Mouse (Mus musculus) myocyte (in vitro differentiated cells): ENCODE measurements around the gene Pclo. TPM values are rescaled to one million over a fixed set of nuclear protein-coding genes. Genes with fewer than 3 reads are reported as not detected.
"Not testable (repeated sequence)": the region's sequence is repeated elsewhere in the genome, so short reads cannot be mapped to it uniquely, and the experiment has no call there.

Experiments
- H3K27me3 ChIP-seq: one replicate; pipeline ENCODE4 v1.6.1; 2011; ENCODE audit not compliant: control insufficient read depth, insufficient read depth, insufficient read length
- H3K36me3 ChIP-seq: one replicate; pipeline ENCODE4 v1.6.1; 2011; ENCODE audit not compliant: control insufficient read depth, insufficient read depth
- H3K4me2 ChIP-seq: one replicate; pipeline ENCODE4 v1.6.1; 2011; ENCODE audit warnings: low read depth, control low read depth
- H3K4me3 ChIP-seq: one replicate; pipeline ENCODE4 v1.5.1; 2011; ENCODE audit warnings: mild to moderate bottlenecking, control low read depth, moderate library complexity
- H3K79me2 ChIP-seq: one replicate; pipeline ENCODE4 v1.6.1; 2011; ENCODE audit not compliant: control insufficient read depth, insufficient read depth
- H3ac ChIP-seq: one replicate; pipeline ENCODE4 v1.6.1; 2011; ENCODE audit not compliant: control insufficient read depth, insufficient read length
- CEBPB ChIP-seq: IDR thresholded peaks from 2 replicates; pipeline ENCODE4 v1.6.1; 2011; ENCODE audit warnings: mild to moderate bottlenecking, moderate library complexity; ENCODE audit not compliant: poor library complexity, insufficient read depth, severe bottlenecking
- E2F4 ChIP-seq: IDR thresholded peaks from one replicate; pipeline ENCODE4 v1.6.1; 2011; ENCODE audit warnings: mild to moderate bottlenecking, control low read depth, moderate library complexity; ENCODE audit not compliant: insufficient read depth
- MAX ChIP-seq: IDR thresholded peaks from one replicate; pipeline ENCODE4 v1.6.1; 2011; ENCODE audit warnings: low read depth, mild to moderate bottlenecking, control low read depth
- MYOD1 ChIP-seq, 3 experiments: IDR thresholded peaks; one replicate each; pipeline ENCODE4 v1.6.1; 2011; ENCODE audit warnings: control low read depth in 2 of 3, low read depth in 2 of 3, mild to moderate bottlenecking in 2 of 3, moderate library complexity in 1 of 3; ENCODE audit not compliant: insufficient read length in 2 of 3, control insufficient read depth in 1 of 3
- MYOG ChIP-seq, 3 experiments: IDR thresholded peaks; one replicate each; pipeline ENCODE4 v1.6.1; 2011; ENCODE audit warnings: control low read depth in 2 of 3, low read depth in 2 of 3, mild to moderate bottlenecking in 2 of 3; ENCODE audit not compliant: insufficient read length in 2 of 3, control insufficient read depth in 1 of 3, insufficient read depth in 1 of 3
- POLR2A ChIP-seq: IDR thresholded peaks from one replicate; pipeline ENCODE4 v1.6.1; 2011; ENCODE audit warnings: low read depth, mild to moderate bottlenecking, control low read depth, moderate library complexity; ENCODE audit not compliant: insufficient read length
- POLR2AphosphoS2 ChIP-seq: IDR thresholded peaks from one replicate; pipeline ENCODE4 v1.6.1; 2011; ENCODE audit warnings: low read depth, control low read depth; ENCODE audit not compliant: insufficient read length
- REST ChIP-seq: IDR thresholded peaks from one replicate; pipeline ENCODE4 v1.6.1; 2011; ENCODE audit warnings: mild to moderate bottlenecking, control low read depth, moderate library complexity; ENCODE audit not compliant: insufficient read depth, insufficient read length
- SRF ChIP-seq: IDR thresholded peaks from one replicate; pipeline ENCODE4 v1.6.1; 2011; ENCODE audit warnings: low read depth; ENCODE audit not compliant: control insufficient read depth, insufficient read length
- TCF12 ChIP-seq: IDR thresholded peaks from one replicate; pipeline ENCODE4 v1.6.1; 2011; ENCODE audit warnings: mild to moderate bottlenecking, control low read depth; ENCODE audit not compliant: poor library complexity, insufficient read depth, severe bottlenecking
- TCF3 ChIP-seq: IDR thresholded peaks from one replicate; pipeline ENCODE4 v1.6.1; 2011; ENCODE audit warnings: low read depth, control low read depth; ENCODE audit not compliant: insufficient read length
- USF1 ChIP-seq: IDR thresholded peaks from one replicate; pipeline ENCODE4 v1.6.1; 2011; ENCODE audit warnings: low read depth, mild to moderate bottlenecking, control low read depth, moderate library complexity
- polyA plus RNA-seq: library from polyadenylated mRNA; unstranded; fragments of >200 nt; fragmentation: generic; extraction: Trizol; gene quantifications from one replicate; pipeline ENCODE4 v1.2.1, GENCODE M21; 2012; ENCODE audit warnings: missing spikeins

Pclo gene
- 0.07 TPM for polyA plus RNA-seq

DNA sequence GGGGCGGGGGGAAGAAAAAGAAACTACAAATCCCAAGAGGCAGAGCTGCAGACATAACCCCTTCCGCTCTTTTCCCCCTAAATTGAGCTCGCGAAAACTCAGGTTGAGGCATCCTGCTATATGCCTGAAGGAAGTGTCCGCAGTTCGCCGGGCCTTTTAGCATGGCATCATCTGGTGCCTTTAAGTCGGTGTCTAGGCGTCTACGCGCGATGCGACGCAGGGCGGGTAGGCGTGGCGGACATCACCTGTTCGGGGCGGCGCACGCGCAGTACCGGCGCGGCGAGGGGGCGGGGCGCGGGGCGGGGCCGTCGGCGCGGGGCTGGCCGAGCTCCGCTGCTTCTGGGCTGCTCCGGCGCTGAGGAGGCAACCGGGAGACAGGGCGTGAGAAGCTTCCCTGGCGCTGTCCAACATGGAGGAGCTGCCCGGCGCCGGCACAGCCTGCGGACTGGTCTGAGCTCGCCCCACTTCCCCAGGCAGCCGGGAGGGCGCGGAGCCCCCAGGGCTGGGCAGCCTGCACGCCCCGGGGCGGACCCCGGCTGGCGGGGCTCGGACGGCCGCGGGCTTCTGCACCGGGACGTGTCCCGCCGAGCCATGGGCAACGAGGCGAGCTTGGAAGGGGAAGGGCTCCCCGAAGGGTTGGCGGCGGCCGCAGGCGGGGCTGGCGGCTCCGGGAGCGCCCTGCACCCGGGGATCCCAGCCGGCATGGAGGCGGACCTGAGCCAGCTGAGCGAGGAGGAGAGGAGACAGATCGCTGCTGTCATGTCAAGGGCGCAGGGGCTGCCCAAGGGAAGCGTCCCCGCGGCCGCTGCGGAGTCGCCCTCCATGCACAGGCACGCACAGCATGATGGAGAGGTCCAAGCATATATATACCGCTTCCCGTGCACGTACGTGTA is at the start of gene Pclo:
Pclo (plus strand) TSS at position 288 of the 893 bp plus-strand sequence.
- H3K36me3 ChIP-seq = no peaks in the 10 kb centered on the region
- no peaks in the 10 kb centered on the region for H3K79me2 ChIP-seq
- no peaks in the 10 kb centered on the region for H3K27me3 ChIP-seq
- H3K4me3 ChIP-seq = peak within 1 kb of the TSS; percentile 19
- TF ChIP-seq MYOG (IDR thresholded peaks at IDR 0.05; ENCODE audit: control insufficient read depth in 1 of 3, insufficient read depth in 1 of 3, insufficient read length in 2 of 3, low read depth in 2 of 3) = peak in 2 of 3 experiments; percentile 33 to 57
- TF ChIP-seq POLR2AphosphoS2 = no peak
- TF ChIP-seq MYOD1 (IDR thresholded peaks at IDR 0.05; ENCODE audit: control insufficient read depth in 1 of 3, insufficient read length in 2 of 3, low read depth in 2 of 3) = peak in 2 of 3 experiments; percentile 38 to 69
- peak; percentile 92 for TF ChIP-seq REST
- no peak for TF ChIP-seq USF1
- peak within 1 kb of the TSS; percentile 9 for H3ac ChIP-seq
- H3K4me2 ChIP-seq = peak within 1 kb of the TSS; percentile 66

DNA sequence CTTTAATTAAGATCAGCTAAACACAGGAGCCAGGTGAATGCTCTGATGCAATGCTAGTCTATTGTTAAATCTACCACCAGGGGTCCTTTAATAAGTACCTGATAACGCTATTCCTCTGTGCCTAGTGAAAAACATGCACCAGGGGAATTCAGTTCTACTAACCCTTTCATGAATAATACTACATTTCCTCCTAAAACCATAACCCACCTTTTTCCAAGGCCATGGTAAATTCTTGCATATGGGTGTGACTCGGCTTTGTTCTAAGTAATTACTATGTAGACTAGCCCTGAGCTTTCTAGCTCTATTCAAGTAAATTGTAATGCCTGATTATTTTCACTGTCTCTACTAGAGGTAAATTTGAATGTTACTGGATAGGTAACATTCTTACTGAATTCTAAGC is 20.3 kb upstream of the Pclo start:
- not testable (repeated sequence) for H3K4me3 ChIP-seq, H3ac ChIP-seq, H3K79me2 ChIP-seq, H3K4me2 ChIP-seq, H3K27me3 ChIP-seq, H3K36me3 ChIP-seq

DNA sequence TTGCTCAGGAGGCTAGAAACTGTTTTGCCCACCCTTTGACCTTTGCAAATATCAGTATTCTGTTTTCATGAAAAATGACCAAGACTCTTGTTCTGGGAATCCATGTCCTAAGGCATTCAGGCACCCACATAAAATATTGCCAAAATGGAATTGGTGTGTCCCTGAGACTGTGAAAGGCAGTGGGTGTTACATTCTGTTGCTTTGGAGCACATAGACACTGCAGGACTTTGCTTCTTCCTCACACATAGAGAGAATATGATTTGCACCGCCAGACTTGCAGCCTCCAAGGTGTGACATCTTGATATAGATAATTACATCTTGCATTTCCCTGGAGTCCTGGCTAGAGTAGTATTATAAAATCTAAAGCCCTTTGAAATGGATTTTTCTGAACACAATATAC is 6.2 kb upstream of the Pclo start:
- Histone ChIP-seq H3K27me3 (no peaks in the 10 kb centered on the region), H3K36me3 (no peaks in the 10 kb centered on the region), H3K79me2 (no peaks in the 10 kb centered on the region), H3ac (no peak overlapping the region), H3K4me2 (no peak overlapping the region), H3K4me3 (no peak overlapping the region)
- TF ChIP-seq POLR2A (no peak), POLR2AphosphoS2 (no peak), REST (no peak), MAX (no peak), USF1 (no peak), E2F4 (no peak)

DNA sequence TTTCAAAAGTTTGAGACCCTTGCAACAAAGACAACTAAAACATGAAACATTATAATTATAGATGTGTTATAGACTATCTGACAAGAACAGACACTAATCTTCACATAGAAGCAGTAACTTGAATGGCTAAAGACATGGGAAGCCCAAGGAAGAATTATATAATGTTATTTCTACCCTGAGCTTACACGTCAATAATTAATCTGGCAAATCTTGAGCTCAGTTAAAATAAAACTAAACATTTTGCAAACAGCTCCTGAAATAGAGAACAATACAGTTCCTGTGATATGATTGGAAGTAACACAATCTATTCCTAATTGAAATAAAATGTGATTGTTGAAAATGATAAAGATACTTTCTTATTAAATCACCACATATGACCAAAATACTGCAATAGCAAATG is 5.1 kb upstream of the Pclo start:
- H3K36me3 ChIP-seq = no peaks in the 10 kb centered on the region

DNA sequence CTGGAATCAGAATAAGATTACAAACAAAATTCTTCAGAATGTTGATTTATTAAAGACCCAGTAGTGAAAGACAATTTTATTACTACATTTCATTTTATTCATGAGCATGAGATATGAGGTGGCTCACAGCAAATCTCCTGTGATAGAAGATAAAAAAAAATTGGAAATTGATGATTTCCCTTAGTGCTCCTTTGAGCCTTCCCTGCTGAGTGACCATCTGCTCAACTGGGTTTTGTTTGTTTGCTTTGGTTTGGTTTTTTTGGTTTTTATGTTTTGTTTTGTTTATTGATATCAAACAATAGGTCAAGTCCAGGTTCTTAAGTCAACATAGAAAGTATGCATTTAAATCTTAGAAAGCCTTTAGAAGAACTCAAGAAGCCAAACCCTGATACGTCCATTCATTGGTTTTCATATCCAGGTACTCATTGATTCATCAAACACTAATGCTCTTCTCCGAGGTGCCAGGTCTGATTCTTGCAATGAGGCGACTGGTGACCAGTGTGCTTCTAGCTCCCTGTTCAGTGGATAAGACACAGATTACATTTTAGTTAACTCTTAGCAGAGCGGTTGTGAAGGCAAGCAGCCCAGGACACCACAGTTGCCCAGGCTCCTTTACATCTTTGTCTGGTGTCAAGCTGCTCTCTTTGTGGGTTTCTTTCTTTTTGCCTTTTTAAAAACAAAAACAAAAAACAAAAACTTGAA is 3.6 kb downstream of the Pclo start:
- H3K4me2 ChIP-seq = no peak overlapping the region
- TF ChIP-seq TCF3 (no peak), E2F4 (no peak), CEBPB (no peak), TCF12 (no peak), REST (no peak), USF1 (no peak), POLR2A (no peak), POLR2AphosphoS2 (no peak), MYOG (IDR thresholded peaks at IDR 0.05; ENCODE audit: control insufficient read depth in 1 of 3, insufficient read depth in 1 of 3, insufficient read length in 2 of 3, low read depth in 2 of 3) (no peak), MYOD1 (IDR thresholded peaks at IDR 0.05; ENCODE audit: control insufficient read depth in 1 of 3, insufficient read length in 2 of 3, low read depth in 2 of 3) (no peak), MAX (no peak), SRF (no peak)
- no peaks in the 10 kb centered on the region for H3K36me3 ChIP-seq
- no peak overlapping the region for H3ac ChIP-seq
- H3K27me3 ChIP-seq = no peaks in the 10 kb centered on the region
- H3K4me3 ChIP-seq = no peak overlapping the region
- no peaks in the 10 kb centered on the region for H3K79me2 ChIP-seq

More for the DNA sequence above, 5.1 kb upstream of the Pclo start:
- Histone ChIP-seq H3K4me2 (no peak overlapping the region), H3K27me3 (no peaks in the 10 kb centered on the region), H3K79me2 (no peaks in the 10 kb centered on the region), H3K4me3 (no peak overlapping the region), H3ac (no peak overlapping the region)
- TF ChIP-seq MYOD1 (IDR thresholded peaks at IDR 0.05; ENCODE audit: control insufficient read depth in 1 of 3, insufficient read length in 2 of 3, low read depth in 2 of 3) = no peak
- no peak for TF ChIP-seq POLR2AphosphoS2
- no peak for TF ChIP-seq TCF3
- TF ChIP-seq REST = no peak
- TF ChIP-seq MYOG (IDR thresholded peaks at IDR 0.05; ENCODE audit: control insufficient read depth in 1 of 3, insufficient read depth in 1 of 3, insufficient read length in 2 of 3, low read depth in 2 of 3) = no peak
- TF ChIP-seq USF1 = no peak
- no peak for TF ChIP-seq MAX
- TF ChIP-seq TCF12 = no peak
- no peak for TF ChIP-seq SRF
- no peak for TF ChIP-seq POLR2A
- no peak for TF ChIP-seq CEBPB
- no peak for TF ChIP-seq E2F4
